Mouse (Mus musculus) gastrocnemius, postnatal 10 days (tissue): ENCODE data around the gene Eps8. TPM values are rescaled to one million over a fixed set of nuclear protein-coding genes. Genes with fewer than 3 reads are reported as not detected.
A peak's percentile ranks its signal among the peaks of the same experiment; 100 is the strongest.

Source experiments
- DNase-seq: peaks from one replicate; pipeline ENCODE4 v3.0.0; 2021; ENCODE audit warnings: mixed read lengths
- total RNA-seq, 2 experiments: library from RNA; stranded (reverse); gene quantifications; 2 replicates each; pipeline ENCODE4 v1.2.3; 2021

The Eps8 gene
- total RNA-seq, 2 experiments from 2014 or later = 11.4 to 14.7 TPM

GRCm38 (mm10) chr6:137565890-137566289 lies 88.8 kb downstream of the Eps8 start:
- DNase-seq = no peak

DNA sequence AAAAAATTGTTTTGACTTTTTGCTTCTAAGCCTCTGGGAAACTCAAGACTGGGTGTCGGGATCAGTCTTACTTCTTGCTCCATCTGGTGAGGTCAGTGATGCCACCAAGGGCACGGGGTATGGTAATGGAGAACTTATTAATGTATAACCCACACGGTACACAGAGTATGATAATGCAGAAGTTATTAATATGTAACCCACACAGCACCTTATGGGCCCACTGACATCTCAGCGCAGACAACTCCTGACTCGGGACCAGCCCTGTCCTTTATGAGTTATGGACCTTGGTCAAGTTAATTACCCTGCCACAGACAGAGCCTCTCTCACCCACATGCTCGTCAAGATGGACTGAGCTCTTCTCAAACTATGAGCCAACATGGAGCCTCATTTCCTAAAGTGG lies 89.2 kb downstream of the Eps8 start:
- no peak for DNase-seq

DNA sequence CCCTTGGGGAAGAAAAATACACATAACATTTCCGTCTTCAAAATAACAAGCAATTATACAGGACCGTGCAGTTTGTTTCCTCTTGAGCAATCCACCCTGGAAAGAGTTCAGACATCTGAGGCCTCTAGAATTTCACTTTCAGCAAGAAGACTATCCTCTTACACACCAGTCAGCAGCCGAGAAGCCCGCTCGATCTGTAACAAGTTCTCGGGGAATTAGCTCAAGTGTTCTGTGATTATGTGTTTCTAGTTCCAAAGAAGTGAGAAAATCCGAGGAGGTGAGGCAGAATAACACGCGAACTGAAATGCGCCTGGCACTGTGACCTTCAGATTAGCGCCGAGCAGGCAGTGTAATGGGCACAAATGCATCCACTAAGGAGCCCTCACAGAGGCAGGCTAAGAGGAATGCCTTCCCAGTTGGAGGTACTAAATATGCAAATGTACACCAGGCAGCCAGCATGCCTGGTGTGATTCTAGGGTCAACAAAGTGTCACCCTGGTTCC lies 94.3 kb downstream of the Eps8 start:
- DNase-seq = peak; percentile 14

DNA sequence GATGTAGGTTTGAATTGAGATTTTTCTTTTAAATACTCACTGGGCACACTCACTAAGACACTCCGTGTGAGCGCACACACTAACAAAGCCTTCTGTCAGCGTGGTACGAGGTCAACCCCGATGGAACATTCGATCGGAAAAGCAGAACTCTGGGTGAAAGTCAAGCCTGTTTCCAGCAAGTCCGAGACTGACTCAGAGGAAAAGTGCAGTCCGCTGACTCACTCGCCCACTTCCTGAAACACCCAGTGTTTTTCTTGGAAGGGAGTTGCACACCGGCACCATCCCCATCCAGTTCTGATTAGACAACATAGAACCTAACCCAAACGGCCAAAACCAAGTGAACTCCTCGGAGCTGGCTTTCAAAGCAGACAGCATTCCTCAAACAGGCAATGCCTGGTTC lies 95.8 kb downstream of the Eps8 start:
- peak; percentile 31 for DNase-seq

DNA sequence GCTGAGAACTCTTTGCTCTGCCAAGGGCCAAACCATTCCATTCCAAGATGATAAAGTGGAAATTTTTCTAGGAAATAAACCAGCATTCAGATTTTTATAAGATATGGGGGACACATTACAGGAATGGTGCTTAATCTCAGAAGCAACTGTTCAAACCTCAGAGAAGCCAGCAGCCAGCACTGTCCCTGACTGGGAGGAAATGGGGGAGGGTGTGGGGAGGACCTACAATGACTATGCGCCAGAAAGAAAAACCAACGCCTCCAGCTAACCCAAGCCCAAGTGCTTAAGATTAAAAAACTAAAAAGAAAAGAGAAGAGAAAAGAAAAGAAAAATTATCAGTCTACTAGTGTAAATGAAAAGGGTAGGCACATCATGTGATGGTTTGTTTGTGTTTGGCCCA lies 97.0 kb downstream of the Eps8 start:
- DNase-seq = no peak

DNA sequence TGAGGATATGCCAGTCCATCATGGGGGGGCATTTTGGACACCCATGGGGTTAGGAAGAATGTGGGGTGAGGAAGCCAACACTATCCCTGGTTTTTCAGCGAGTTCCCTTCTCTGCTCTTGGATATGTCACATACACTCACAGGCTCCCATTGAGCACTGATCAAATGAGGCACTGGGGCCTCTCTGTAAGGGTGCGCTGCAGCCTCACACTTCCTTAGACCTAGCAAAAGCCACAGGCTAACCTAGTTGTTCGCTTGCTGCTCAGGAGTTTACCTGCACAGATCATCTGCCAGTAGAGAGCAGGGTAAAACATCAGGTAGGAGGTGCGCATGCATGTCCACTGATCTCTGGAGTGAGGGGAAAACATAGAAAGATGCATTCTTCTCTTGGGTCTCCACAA lies 97.5 kb downstream of the Eps8 start:
- no peak for DNase-seq

GRCm38 (mm10) chr6:137556636-137557035 lies 98.0 kb downstream of the Eps8 start:
- no peak for DNase-seq

DNA sequence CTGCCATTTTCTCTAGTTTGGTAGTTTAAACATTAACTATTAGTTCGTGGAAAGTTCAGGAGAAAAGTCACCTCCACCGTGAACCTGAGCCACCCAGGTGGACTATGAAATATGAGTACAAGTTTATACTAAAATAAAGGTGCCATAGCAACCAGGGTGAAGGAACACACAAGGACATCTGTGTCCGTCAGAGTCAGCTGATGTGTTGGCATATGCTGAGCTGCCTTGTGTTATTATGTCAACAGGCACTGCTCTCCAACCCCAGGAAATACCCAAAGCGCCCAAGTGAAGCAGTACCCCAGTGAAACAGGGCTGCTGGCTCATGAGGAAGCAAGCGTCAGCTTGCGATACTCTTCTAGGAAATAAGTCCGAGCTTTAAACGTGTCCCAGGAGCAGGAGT lies 104.5 kb downstream of the Eps8 start:
- no peak for DNase-seq

GRCm38 (mm10) chr6:137548613-137549012 lies 106.1 kb downstream of the Eps8 start:
- DNase-seq = no peak

- DNase-seq = no peak
Measured at GRCm38 (mm10) chr6:137547555-137547954, 107.1 kb downstream of the Eps8 start.

DNA sequence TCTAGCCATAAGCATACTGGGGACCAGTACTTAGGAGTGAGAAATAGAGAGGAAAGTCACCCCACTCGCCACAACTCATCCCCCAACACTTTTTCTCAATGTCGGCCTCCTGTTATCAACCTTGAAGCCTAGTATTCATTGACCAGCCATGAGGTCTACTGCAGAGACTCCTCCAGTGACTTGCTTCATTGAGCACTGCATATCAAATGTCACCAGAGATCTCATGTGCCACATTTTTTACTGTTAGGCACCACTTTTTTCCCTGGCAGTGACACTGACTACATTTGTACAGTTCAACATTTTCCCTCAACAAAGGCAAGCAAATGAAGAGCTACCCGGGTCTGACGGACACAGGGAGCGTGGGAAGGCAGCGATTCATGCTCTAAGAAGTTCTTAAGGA lies 108.6 kb downstream of the Eps8 start:
- DNase-seq = no peak

GRCm38 (mm10) chr6:137545341-137545740 lies 109.3 kb downstream of the Eps8 start:
- DNase-seq = no peak

GRCm38 (mm10) chr6:137542231-137543152 lies 112.2 kb downstream of the Eps8 start:
- DNase-seq = no peak

GRCm38 (mm10) chr6:137541216-137542176 lies 113.2 kb downstream of the Eps8 start:
- no peak for DNase-seq

DNA sequence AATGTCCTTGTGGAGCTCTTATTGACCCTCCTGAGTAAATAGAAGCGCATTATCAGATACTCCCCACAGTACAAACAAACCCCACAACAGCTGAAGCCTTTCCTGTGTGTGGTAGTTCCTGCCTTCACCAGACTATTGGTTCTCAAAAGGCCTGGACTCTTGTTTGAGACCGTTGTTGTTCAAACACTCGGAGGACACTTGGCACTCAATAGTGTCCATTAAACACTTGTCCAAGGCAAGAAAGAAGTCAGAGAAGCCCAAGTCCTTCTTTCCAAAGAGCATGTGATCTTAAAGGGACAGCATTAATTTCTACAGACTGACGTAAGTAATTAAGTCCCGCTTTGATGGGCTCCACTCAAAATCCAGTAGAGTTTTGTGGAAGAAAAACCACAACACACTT lies 113.9 kb downstream of the Eps8 start:
- no peak for DNase-seq

GRCm38 (mm10) chr6:137540346-137540745 lies 114.3 kb downstream of the Eps8 start:
- DNase-seq = no peak

- no peak for DNase-seq
Measured at GRCm38 (mm10) chr6:137539219-137539618, 115.5 kb downstream of the Eps8 start.

DNA sequence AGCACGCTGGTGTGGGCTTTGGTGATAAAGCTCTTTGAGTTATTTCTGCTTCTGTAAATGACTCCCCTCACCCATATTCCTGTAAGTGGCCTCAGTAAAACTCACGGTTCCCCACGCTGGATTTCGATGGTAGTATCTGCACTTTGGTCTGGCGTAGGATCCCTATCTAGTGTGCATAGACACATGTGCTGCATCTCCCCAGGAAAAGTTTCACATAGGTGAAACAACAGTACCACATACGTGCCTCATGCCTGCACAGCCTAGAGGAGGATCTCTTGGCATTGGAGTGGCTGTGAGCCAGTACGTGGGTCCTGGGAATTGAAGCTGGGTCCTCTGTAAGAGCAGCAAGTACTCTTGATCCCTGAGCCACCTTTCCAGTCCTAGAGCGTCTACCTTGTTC lies 121.9 kb downstream of the Eps8 start:
- no peak for DNase-seq

DNA sequence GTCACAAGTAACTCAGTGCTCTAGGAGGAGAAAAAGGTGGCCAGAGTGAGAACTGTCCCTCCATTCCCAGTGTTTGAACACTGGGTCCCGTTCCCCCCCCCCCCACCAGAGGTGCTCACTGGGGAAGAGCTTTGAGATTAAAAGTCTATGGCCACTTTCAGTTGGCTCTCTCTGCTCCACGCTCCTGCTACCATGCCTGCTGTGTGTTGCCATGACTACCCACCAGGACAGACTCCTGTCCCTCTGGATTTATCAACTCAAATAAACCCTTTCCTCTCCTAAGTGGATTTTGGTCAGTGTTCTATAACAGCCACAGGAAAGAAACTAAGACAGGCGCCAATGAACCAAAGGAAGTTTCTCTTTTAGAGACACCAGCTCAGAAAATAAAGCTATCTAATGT lies 128.9 kb downstream of the Eps8 start:
- DNase-seq = no peak

DNA sequence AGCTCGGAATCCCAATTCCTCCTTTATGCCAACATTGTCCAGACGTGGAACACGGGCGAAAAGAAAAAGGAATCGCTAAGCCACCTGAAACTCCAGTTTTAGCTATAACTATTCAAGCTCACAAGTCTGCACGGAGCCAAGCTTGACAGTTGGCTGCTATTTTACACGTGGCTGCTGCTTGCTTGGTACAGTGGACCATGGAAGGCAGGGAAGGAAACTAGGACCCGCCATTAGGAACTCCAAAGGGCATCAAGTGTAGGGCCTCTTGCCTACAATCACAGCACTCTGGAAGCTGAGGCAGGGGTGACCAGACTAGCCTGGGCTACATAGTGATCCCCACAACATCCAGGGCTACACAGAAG lies 134.4 kb downstream of the Eps8 start:
- no peak for DNase-seq

- DNase-seq = no peak
Measured at GRCm38 (mm10) chr6:137519529-137520342, 134.9 kb downstream of the Eps8 start.

DNA sequence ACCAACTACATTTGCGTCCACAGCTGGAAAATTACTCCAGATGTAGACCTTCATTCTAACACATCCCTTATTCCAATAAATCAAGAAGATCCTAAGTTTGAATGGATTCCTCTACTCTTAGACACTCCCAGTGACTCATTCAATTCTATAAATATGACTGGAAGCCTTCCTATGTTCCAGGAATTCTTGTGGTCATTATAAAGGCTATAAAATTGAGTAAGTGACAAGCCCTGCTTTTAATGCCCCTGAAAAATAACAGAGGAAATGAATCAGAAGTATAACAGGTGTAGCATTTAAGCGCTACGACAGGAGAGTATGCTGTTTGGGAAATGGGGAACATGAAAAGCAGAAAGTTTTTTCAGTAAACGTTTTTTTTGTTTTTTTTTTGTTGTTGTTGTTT lies 139.8 kb downstream of the Eps8 start:
- no peak for DNase-seq
